Mouse (Mus musculus) lung, adult 2 months (tissue): ENCODE results near the gene Kank1.

Experiments
- CTCF ChIP-seq: fragments of 200-500 bp; IDR thresholded peaks from 2 replicates; pipeline ENCODE4 v1.5.1; 2011; ENCODE audit warnings: mild to moderate bottlenecking, low read length, control low read depth; ENCODE audit not compliant: insufficient read depth
- POLR2A ChIP-seq: fragments of 200-500 bp; IDR thresholded peaks from 2 replicates; pipeline ENCODE4 v1.6.1; 2011; ENCODE audit warnings: low read depth, mild to moderate bottlenecking, control low read depth, low read length, borderline replicate concordance; ENCODE audit errors: extremely low read depth

- no peak for TF ChIP-seq POLR2A
- no peak for TF ChIP-seq CTCF
Observed at GRCm38 (mm10) chr19:25426431-25426830, 189.7 kb downstream of the Kank1 start.
